Mouse (Mus musculus): Measurements from ENCODE around the gene Rhog. TPM values are rescaled to one million over a fixed set of nuclear protein-coding genes. Genes with fewer than 3 reads are reported as not detected.
A peak's percentile ranks its signal among the peaks of the same experiment; 100 is the strongest.

Gene Rhog
- polyA plus RNA-seq, 1 experiment from 2014 or later: 59.6 TPM

DNA sequence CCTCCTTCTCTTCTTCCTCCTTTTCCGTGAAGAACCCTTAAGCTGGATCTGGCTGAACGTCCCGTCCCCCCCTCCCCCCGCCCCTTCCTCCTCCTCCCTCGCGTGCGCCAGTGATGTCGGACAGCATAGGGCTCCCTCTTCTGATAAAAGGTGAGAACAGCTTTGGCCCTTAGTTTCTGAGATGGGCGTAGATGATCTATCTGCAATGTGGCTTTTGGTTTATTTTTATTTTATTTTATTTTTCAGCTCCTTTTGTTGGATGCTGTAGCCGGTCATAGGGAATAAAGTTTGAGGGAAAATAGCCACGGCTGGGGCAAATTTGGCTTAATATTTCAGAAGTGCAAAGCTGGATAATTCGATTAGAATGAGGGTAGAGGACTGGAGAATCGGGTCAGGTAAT is 33.5 kb downstream of the Rhog start:
- Histone ChIP-seq H3K36me3 (ENCODE audit: control insufficient read depth, insufficient read depth) (peaks cover 3% of the 10 kb centered on the region; the same call in 1 of the 2 replicates), H3K9me3 (replicated peaks; ENCODE audit: control insufficient read depth, low read length) (no peaks in the 10 kb centered on the region), H3K27me3 (ENCODE audit: control insufficient read depth, insufficient read depth, low read length) (no peaks in the 10 kb centered on the region), H3K4me2 (ENCODE audit: low read depth, low read length) (peak overlapping the region; percentile 98), H3K9ac (ENCODE audit: low read length) (peak overlapping the region; percentile 83), H3K4me3 (ENCODE audit: low read length) (peak overlapping the region; percentile 82), H3K4me1 (ENCODE audit: control insufficient read depth, insufficient read depth, low read length) (peaks cover 6% of the 10 kb centered on the region; the same call in 1 of the 2 replicates), H3K27ac (ENCODE audit: low read length) (peak overlapping the region; percentile 76)
- 1% methylated on average over 12 of the region's 13 CpGs for WGBS
- peak; percentile 47; the same call in 1 of the 2 replicates for ATAC-seq (replicated peaks; ENCODE audit: extremely low read depth, insufficient read depth, low FRiP score)

DNA sequence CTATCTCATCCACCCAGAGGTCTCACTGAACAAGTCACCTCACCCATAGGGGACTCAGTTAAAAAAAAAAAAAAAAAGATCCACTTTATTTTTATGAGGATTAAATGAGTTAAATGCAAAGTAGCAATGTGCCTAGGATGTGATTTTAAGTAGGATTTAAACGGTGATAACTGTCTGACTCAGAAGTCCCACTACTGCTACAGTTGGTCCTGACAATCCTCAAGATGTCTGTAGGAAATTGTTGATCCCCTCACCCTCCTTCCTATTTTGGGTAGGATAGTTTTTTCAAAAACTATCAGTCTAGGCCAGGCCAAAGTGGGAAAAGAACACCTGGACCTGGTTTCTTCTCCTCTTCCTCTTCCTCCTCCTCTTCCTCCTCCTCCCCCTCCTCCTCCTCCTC is 34.0 kb downstream of the Rhog start:
- H3K4me1 ChIP-seq (ENCODE audit: control insufficient read depth, insufficient read depth, low read length): peaks cover 6% of the 10 kb centered on the region; the same call in 1 of the 2 replicates
- H3K4me2 ChIP-seq (ENCODE audit: low read depth, low read length): peak overlapping the region; percentile 98
- no peaks in the 10 kb centered on the region for H3K27me3 ChIP-seq (ENCODE audit: control insufficient read depth, insufficient read depth, low read length)
- no peaks in the 10 kb centered on the region for H3K9me3 ChIP-seq (replicated peaks; ENCODE audit: control insufficient read depth, low read length)
- WGBS: 38% methylated on average over 1 of the region's 1 CpGs
- H3K36me3 ChIP-seq (ENCODE audit: control insufficient read depth, insufficient read depth): no peaks in the 10 kb centered on the region
- ATAC-seq (replicated peaks; ENCODE audit: extremely low read depth, insufficient read depth, low FRiP score): no peak
- H3K4me3 ChIP-seq (ENCODE audit: low read length): no peak overlapping the region
- H3K27ac ChIP-seq (ENCODE audit: low read length): no peak overlapping the region
- no peak overlapping the region for H3K9ac ChIP-seq (ENCODE audit: low read length)

- H3K36me3 ChIP-seq (ENCODE audit: control insufficient read depth, insufficient read depth): no peaks in the 10 kb centered on the region
- 77% methylated on average over 3 of the region's 3 CpGs for WGBS
- no peak for ATAC-seq (replicated peaks; ENCODE audit: extremely low read depth, insufficient read depth, low FRiP score)
- peak overlapping the region; percentile 81 for H3K4me3 ChIP-seq (ENCODE audit: low read length)
- no peaks in the 10 kb centered on the region for H3K27me3 ChIP-seq (ENCODE audit: control insufficient read depth, insufficient read depth, low read length)
- peaks cover 11% of the 10 kb centered on the region for H3K4me1 ChIP-seq (ENCODE audit: control insufficient read depth, insufficient read depth, low read length)
- H3K9me3 ChIP-seq (replicated peaks; ENCODE audit: control insufficient read depth, low read length): no peaks in the 10 kb centered on the region
- H3K4me2 ChIP-seq (ENCODE audit: low read depth, low read length): peak overlapping the region; percentile 70
- peak overlapping the region; percentile 88 for H3K27ac ChIP-seq (ENCODE audit: low read length)
- peak overlapping the region; percentile 69 for H3K9ac ChIP-seq (ENCODE audit: low read length)
Measured at GRCm38 (mm10) chr7:102211071-102211470, 44.8 kb downstream of the Rhog start.

GRCm38 (mm10) chr7:102209756-102210721 is 45.8 kb downstream of the Rhog start, which contains the start of the genes Nup98 and Pgap2:
Gene Nup98 (minus strand): TSS chr7:102210176.
Gene Pgap2 (plus strand): TSS chr7:102210208.
- Histone ChIP-seq H3K27ac (ENCODE audit: low read length) (peak within 1 kb of the TSS; percentile 94), H3K9me3 (replicated peaks; ENCODE audit: control insufficient read depth, low read length) (no peaks in the 10 kb centered on the region), H3K9ac (ENCODE audit: low read length) (peak within 1 kb of the TSS; percentile 85), H3K36me3 (ENCODE audit: control insufficient read depth, insufficient read depth) (no peaks in the 10 kb centered on the region), H3K4me2 (ENCODE audit: low read depth, low read length) (peak within 1 kb of the TSS; percentile 92), H3K4me3 (ENCODE audit: low read length) (peak within 1 kb of the TSS; percentile 81), H3K27me3 (ENCODE audit: control insufficient read depth, insufficient read depth, low read length) (no peaks in the 10 kb centered on the region), H3K4me1 (ENCODE audit: control insufficient read depth, insufficient read depth, low read length) (peaks cover 11% of the 10 kb centered on the region)
- ATAC-seq (replicated peaks; ENCODE audit: extremely low read depth, insufficient read depth, low FRiP score): peak; percentile 98
- WGBS: under 1% methylated on average over 81 of the region's 87 CpGs

GRCm38 (mm10) chr7:102208806-102209363 is 47.0 kb downstream of the Rhog start:
- peak overlapping the region; percentile 92 for H3K4me2 ChIP-seq (ENCODE audit: low read depth, low read length)
- no peak for ATAC-seq (replicated peaks; ENCODE audit: extremely low read depth, insufficient read depth, low FRiP score)
- WGBS: 36% methylated on average over 4 of the region's 4 CpGs
- peaks cover 11% of the 10 kb centered on the region for H3K4me1 ChIP-seq (ENCODE audit: control insufficient read depth, insufficient read depth, low read length)
- no peaks in the 10 kb centered on the region for H3K27me3 ChIP-seq (ENCODE audit: control insufficient read depth, insufficient read depth, low read length)
- peaks cover 3% of the 10 kb centered on the region; the same call in 1 of the 2 replicates for H3K36me3 ChIP-seq (ENCODE audit: control insufficient read depth, insufficient read depth)
- peak overlapping the region; percentile 85 for H3K9ac ChIP-seq (ENCODE audit: low read length)
- H3K4me3 ChIP-seq (ENCODE audit: low read length): peak overlapping the region; percentile 81
- peak overlapping the region; percentile 94 for H3K27ac ChIP-seq (ENCODE audit: low read length)
- no peaks in the 10 kb centered on the region for H3K9me3 ChIP-seq (replicated peaks; ENCODE audit: control insufficient read depth, low read length)

DNA sequence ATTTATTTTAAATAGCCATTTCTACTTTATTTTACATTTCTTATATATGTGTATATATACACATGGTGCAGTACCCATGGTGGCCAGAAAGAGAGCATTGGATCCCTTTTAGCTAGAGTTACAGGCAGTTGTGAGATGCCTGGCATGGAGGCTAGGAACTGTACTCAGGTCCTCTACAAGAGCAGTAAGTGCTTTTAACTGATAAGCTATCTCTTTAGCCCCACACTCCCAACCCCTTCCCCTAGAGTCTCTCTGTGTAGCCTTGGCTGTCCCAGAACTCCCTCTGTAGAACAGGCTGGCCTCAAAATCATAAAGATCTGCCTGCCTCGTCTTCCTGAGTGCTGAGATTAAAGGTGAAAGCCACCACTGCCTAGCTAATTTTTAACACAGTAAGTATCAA is 50.2 kb downstream of the Rhog start:
- H3K4me1 ChIP-seq (ENCODE audit: control insufficient read depth, insufficient read depth, low read length): peaks cover 11% of the 10 kb centered on the region
- H3K9ac ChIP-seq (ENCODE audit: low read length): no peak overlapping the region
- 64% methylated on average over 1 of the region's 1 CpGs for WGBS
- no peaks in the 10 kb centered on the region for H3K9me3 ChIP-seq (replicated peaks; ENCODE audit: control insufficient read depth, low read length)
- no peaks in the 10 kb centered on the region for H3K27me3 ChIP-seq (ENCODE audit: control insufficient read depth, insufficient read depth, low read length)
- peaks cover 3% of the 10 kb centered on the region; the same call in 1 of the 2 replicates for H3K36me3 ChIP-seq (ENCODE audit: control insufficient read depth, insufficient read depth)
- H3K4me2 ChIP-seq (ENCODE audit: low read depth, low read length): no peak overlapping the region
- no peak for ATAC-seq (replicated peaks; ENCODE audit: extremely low read depth, insufficient read depth, low FRiP score)
- H3K4me3 ChIP-seq (ENCODE audit: low read length): no peak overlapping the region
- no peak overlapping the region for H3K27ac ChIP-seq (ENCODE audit: low read length)

GRCm38 (mm10) chr7:102204296-102204857 is 51.5 kb downstream of the Rhog start:
- ATAC-seq (replicated peaks; ENCODE audit: extremely low read depth, insufficient read depth, low FRiP score): no peak
- Histone ChIP-seq H3K4me1 (ENCODE audit: control insufficient read depth, insufficient read depth, low read length) (peaks cover 11% of the 10 kb centered on the region), H3K4me3 (ENCODE audit: low read length) (no peak overlapping the region), H3K27me3 (ENCODE audit: control insufficient read depth, insufficient read depth, low read length) (no peaks in the 10 kb centered on the region), H3K4me2 (ENCODE audit: low read depth, low read length) (no peak overlapping the region), H3K9ac (ENCODE audit: low read length) (no peak overlapping the region), H3K9me3 (replicated peaks; ENCODE audit: control insufficient read depth, low read length) (no peaks in the 10 kb centered on the region), H3K36me3 (ENCODE audit: control insufficient read depth, insufficient read depth) (peaks cover 3% of the 10 kb centered on the region; the same call in 1 of the 2 replicates), H3K27ac (ENCODE audit: low read length) (no peak overlapping the region)
- WGBS: 81% methylated on average over 3 of the region's 3 CpGs

DNA sequence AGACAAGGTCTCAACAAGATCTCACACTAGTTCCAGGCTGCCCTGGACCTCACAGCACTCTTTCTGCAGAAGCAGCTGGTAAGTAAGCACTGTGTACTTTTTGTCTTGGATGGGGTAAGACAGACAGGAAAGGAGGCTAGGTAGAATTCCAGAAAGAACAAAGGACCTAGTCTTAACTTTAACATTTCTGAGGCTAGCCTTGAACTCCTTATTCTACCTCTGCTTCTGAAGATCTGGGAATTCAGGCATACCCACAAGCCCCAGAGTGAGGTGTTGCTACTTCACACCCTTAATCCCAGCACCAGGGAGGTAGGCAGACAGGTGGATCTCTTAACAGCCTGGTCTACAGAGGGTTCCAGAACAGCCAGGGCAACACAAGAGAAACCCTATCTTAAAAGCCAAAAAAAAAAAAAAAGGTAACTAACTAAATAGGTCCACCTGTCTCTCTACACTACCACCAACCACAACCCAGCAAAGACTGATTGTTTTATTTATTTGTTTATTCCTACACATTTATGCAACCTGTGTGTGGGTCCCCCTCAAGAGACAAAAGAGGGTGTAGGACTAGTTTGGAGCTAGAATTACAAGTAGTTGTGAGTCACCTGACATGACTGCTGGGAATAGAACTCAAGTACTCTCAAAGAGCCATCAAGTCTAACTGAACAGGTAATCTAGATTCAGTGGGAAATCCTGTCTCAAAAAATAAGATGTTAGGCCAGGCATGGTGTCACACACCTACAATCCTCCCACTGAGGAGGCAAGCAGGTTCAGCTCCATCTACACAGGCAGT is 54.7 kb downstream of the Rhog start:
- no peak overlapping the region for H3K4me2 ChIP-seq (ENCODE audit: low read depth, low read length)
- no peak overlapping the region for H3K9ac ChIP-seq (ENCODE audit: low read length)
- ATAC-seq (replicated peaks; ENCODE audit: extremely low read depth, insufficient read depth, low FRiP score): no peak
- H3K27me3 ChIP-seq (ENCODE audit: control insufficient read depth, insufficient read depth, low read length): no peaks in the 10 kb centered on the region
- peaks cover 4% of the 10 kb centered on the region for H3K4me1 ChIP-seq (ENCODE audit: control insufficient read depth, insufficient read depth, low read length)
- H3K27ac ChIP-seq (ENCODE audit: low read length): no peak overlapping the region
- no peaks in the 10 kb centered on the region for H3K9me3 ChIP-seq (replicated peaks; ENCODE audit: control insufficient read depth, low read length)
- H3K4me3 ChIP-seq (ENCODE audit: low read length): no peak overlapping the region
- H3K36me3 ChIP-seq (ENCODE audit: control insufficient read depth, insufficient read depth): peaks cover 3% of the 10 kb centered on the region; the same call in 1 of the 2 replicates
